Mouse (Mus musculus) kidney, embryonic 14.5 days (tissue): ENCODE measurements around the gene Gzma. TPM values are rescaled to one million over a fixed set of nuclear protein-coding genes. Genes with fewer than 3 reads are reported as not detected.

ENCODE experiments used
- ATAC-seq: fragments of 200-750 bp; cut with Nextera tagmentation; 2 replicates; pipeline ENCODE4 v1.8.0; 2017; ENCODE audit warnings: moderate number of reproducible peaks, mild to moderate bottlenecking, moderate TSS enrichment, moderate library complexity; ENCODE audit not compliant: low FRiP score, low TSS enrichment
- H3K27ac ChIP-seq: fragments of 300-500 bp; sonication (generic); 2 replicates; pipeline ENCODE4 v1.5.1; 2014; ENCODE audit warnings: low read depth, mild to moderate bottlenecking, low read length, moderate library complexity, mixed read lengths
- H3K27me3 ChIP-seq: fragments of 300-500 bp; sonication (generic); 2 replicates; pipeline ENCODE4 v1.6.1; 2014; ENCODE audit warnings: mild to moderate bottlenecking, low read length; ENCODE audit not compliant: control insufficient read depth, insufficient read depth
- H3K36me3 ChIP-seq: fragments of 300-500 bp; sonication (generic); 2 replicates; pipeline ENCODE4 v1.6.1; 2014; ENCODE audit warnings: low read length, mixed read lengths; ENCODE audit not compliant: control insufficient read depth, insufficient read depth
- H3K4me1 ChIP-seq: fragments of 300-500 bp; sonication (generic); 2 replicates; pipeline ENCODE4 v1.6.1; 2014; ENCODE audit warnings: low read length, mixed read lengths; ENCODE audit not compliant: control insufficient read depth, insufficient read depth
- H3K4me2 ChIP-seq: fragments of 300-500 bp; sonication (generic); replicated peaks from 2 replicates; pipeline ENCODE4 v1.6.1; 2014; ENCODE audit warnings: low read depth, mild to moderate bottlenecking, low read length
- H3K4me3 ChIP-seq: fragments of 300-500 bp; sonication (generic); 2 replicates; pipeline ENCODE4 v1.5.1; 2014; ENCODE audit warnings: mild to moderate bottlenecking, low read length
- H3K9ac ChIP-seq: fragments of 300-500 bp; sonication (generic); 2 replicates; pipeline ENCODE4 v1.6.1; 2014; ENCODE audit warnings: low read depth, mild to moderate bottlenecking, low read length, moderate library complexity
- H3K9me3 ChIP-seq: fragments of 300-500 bp; sonication (generic); 2 replicates; pipeline ENCODE4 v1.6.1; 2016; ENCODE audit warnings: low read length; ENCODE audit not compliant: control insufficient read depth
- WGBS: fragments of 180-500 bp; shearing (Covaris S2); extraction: QIAGEN DNeasy Blood & Tissue Kit; methylation state at CpG from one replicate; pipeline ENCODE4 v1.1.7; 2014; 5-methylcytosine and 5-hydroxymethylcytosine counted together
- polyA plus RNA-seq: library from polyadenylated mRNA; unstranded; fragments of >200 nt; fragmentation: Nextera tagmentation; extraction: Ambion mirVana; gene quantifications from 2 replicates; pipeline ENCODE4 v1.2.1, GENCODE M21; 2014

The Gzma gene
- not detected in 2 replicates for polyA plus RNA-seq

DNA sequence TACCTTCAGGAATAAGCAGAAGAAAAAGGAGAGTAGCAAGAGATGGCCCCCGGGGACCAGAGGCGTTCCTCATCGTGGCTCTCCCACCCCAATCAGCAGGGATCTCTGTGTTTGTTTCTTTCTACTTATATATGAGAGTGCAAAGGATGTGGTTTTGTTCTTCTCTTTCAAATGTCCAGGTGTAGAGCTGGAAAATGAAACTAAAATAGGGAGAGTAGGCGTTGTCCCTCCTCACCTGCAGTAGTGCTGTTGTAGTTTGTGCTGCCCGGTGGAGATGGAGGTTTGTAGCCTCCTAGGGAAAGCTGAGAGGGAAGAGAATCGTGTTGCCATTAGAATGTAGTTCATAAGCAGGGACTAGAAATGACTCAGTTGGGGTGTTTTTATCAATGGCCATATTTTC is at the start of gene Gzma:
Gene Gzma (minus strand): TSS at position 103 of the 400 bp plus-strand sequence.
- no peak within 1 kb of the TSS for H3K27ac ChIP-seq
- no peak within 1 kb of the TSS for H3K9ac ChIP-seq
- H3K4me1 ChIP-seq: no peaks in the 10 kb centered on the region
- no peak within 1 kb of the TSS for H3K4me2 ChIP-seq
- no peaks in the 10 kb centered on the region for H3K9me3 ChIP-seq
- H3K4me3 ChIP-seq: no peak within 1 kb of the TSS
- H3K27me3 ChIP-seq: no peaks in the 10 kb centered on the region
- 90% methylated on average over 6 of the region's 6 CpGs for WGBS
- H3K36me3 ChIP-seq: no peaks in the 10 kb centered on the region
- ATAC-seq: no peak

DNA sequence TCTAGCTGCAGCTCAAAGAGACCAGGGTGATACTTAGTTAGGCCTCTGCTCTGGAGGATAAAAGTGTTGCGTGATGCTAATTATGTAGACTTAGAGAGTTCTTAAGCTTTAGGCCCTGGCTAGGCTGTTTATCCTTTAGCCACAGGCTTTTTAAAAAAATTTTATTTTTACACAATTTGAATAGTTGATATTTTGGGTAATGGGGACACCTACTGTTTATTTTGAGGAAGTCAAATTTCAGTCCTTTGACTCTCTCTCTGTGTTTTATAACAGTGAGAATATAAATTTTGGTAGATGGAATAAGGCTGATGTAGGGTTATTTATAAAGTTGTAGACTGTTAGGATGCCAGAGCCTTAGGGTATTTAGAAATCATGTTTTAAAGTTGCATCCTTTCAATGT is 38.8 kb upstream of the Gzma start:
- no peaks in the 10 kb centered on the region for H3K36me3 ChIP-seq
- no peak overlapping the region for H3K4me3 ChIP-seq
- no peak for ATAC-seq
- 87% methylated on average over 1 of the region's 1 CpGs for WGBS
- H3K4me1 ChIP-seq: no peaks in the 10 kb centered on the region
- H3K27me3 ChIP-seq: no peaks in the 10 kb centered on the region
- no peak overlapping the region for H3K9ac ChIP-seq
- H3K9me3 ChIP-seq: no peaks in the 10 kb centered on the region
- H3K27ac ChIP-seq: no peak overlapping the region
- H3K4me2 ChIP-seq: no peak overlapping the region

DNA sequence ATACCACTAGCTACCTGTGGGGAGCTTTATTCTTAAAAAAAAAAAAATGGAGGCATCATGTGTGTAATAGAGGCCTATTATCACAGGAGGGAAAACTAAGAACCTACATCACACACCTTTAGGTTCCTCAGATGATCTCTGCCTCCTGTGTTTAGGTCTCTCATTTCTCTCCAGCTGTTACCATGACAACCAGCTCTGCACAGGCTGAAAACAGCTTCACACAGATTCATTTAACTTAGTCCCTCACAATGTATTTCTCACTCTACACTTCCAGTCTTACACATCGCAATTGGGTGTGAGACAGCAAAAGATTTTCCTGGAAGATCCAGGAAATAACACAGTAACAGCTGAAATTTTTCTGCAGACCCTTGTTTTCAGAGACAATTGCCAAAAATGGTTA is 29.2 kb upstream of the Gzma start:
- Histone ChIP-seq H3K4me2 (no peak overlapping the region), H3K9me3 (no peaks in the 10 kb centered on the region), H3K27me3 (no peaks in the 10 kb centered on the region), H3K9ac (no peak overlapping the region), H3K36me3 (no peaks in the 10 kb centered on the region), H3K27ac (no peak overlapping the region), H3K4me1 (no peaks in the 10 kb centered on the region), H3K4me3 (no peak overlapping the region)
- WGBS: 95% methylated on average over 1 of the region's 1 CpGs
- no peak for ATAC-seq

DNA sequence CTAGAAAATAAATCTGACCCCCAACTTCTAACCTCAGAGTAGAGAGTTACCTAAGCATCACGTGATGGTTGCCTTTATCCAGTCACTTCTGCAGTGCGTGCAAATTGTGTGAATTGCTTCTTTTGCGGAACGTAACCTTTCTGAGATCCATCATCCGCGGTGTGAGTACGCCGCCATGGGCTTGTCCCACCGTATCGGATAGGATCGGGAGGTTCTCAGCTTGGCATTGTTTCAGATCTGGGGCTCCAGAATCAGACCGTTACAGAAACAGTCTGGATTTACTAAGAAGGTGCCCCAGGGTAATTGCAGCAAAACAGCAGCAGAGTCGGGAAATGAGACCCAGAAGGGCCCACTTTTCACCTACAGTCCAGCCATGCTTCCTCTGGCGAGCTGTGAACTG is 20.5 kb upstream of the Gzma start:
- Histone ChIP-seq H3K4me2 (no peak overlapping the region), H3K4me1 (no peaks in the 10 kb centered on the region), H3K27me3 (no peaks in the 10 kb centered on the region), H3K9ac (no peak overlapping the region), H3K36me3 (no peaks in the 10 kb centered on the region), H3K4me3 (no peak overlapping the region), H3K9me3 (no peaks in the 10 kb centered on the region), H3K27ac (no peak overlapping the region)
- 90% methylated on average over 14 of the region's 14 CpGs for WGBS
- no peak for ATAC-seq

DNA sequence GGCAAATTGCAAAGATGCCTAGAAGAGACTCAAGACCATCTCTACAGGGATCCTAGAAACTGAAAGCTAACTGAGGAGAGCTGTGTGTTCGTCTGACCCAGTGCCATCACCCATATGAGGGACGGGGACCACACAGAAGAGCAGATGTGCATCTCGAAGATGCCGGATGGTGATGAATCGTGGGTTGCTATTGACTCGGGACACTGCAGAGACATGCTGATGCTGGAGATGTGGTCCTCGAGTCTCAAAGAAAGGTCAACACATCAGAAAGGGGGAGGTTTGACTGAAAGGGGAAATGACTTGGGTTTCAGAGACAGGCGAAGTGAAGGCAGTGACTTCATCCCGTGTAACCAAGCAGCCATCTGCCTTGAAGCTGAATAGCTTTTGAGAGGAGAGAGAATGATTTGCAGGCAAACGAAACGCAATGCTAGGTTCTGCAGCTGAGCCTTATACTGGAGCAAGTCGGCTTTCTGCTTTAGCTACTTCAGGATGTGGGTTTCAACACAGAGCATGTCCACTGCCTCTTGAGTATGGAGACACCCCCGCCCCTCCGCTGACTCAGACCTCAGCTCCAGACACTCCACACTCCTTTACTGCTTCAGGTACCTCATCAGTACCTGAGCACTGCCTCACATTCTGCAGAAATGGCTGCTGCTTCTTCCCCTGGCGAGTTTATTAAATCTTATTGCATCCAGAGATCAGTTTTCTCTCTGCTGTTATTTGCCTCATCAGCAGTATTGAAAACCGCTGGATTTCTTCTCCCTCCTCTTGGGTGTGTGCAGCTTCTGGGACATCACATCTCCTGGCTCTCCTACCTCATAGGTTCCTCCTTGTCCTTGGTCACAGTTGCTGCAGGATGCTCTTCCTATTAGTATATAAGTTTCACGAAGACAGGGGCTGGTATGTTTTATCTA is 19.8 kb upstream of the Gzma start:
- Histone ChIP-seq H3K27ac (no peak overlapping the region), H3K4me3 (no peak overlapping the region), H3K27me3 (no peaks in the 10 kb centered on the region), H3K9me3 (no peaks in the 10 kb centered on the region), H3K4me2 (no peak overlapping the region), H3K9ac (no peak overlapping the region), H3K36me3 (no peaks in the 10 kb centered on the region), H3K4me1 (no peaks in the 10 kb centered on the region)
- no peak for ATAC-seq
- WGBS: 87% methylated on average over 17 of the region's 17 CpGs

DNA sequence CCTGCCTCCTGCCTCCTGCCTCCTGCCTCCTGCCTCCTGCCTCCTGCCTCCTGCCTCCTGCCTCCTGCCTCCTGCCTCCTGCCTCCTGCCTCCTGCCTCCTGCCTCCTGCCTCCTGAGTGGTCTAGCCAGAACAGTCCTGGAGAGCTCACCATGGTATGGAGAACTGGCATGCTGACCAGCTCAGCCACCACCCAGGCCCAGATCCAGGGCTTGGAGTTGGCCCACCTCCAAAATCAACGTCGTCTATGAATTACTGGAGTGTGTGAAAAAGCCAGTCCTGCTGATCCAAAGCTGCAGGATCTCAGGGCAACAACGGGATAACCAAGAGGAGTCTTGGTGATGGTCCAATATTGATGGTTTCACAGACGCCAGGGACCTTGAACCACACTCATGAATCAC is 18.2 kb upstream of the Gzma start:
- Histone ChIP-seq H3K9me3 (no peaks in the 10 kb centered on the region), H3K27ac (no peak overlapping the region), H3K27me3 (no peaks in the 10 kb centered on the region), H3K36me3 (no peaks in the 10 kb centered on the region), H3K4me2 (no peak overlapping the region), H3K9ac (no peak overlapping the region), H3K4me3 (no peak overlapping the region), H3K4me1 (no peaks in the 10 kb centered on the region)
- 68% methylated on average over 4 of the region's 4 CpGs for WGBS
- ATAC-seq: no peak

DNA sequence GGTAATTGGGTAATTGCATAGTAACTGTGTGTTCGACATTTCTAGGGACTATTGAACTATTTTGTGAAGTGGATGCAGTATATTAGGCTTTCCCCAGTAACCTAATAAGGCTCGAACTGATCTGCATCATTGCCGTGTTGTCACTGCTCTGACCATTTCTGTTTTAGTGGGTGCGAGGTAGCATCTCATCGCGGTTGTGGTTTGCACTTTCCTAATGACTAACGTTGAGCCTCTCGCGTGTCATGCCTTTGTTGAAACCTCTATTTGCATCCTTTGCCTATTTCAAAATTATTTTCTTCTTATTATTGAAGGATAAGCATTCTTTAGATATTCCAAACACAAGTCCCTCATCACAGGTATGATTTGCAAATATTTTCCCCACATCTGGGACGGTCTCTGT is 4.0 kb upstream of the Gzma start:
- no peak overlapping the region for H3K4me2 ChIP-seq
- no peaks in the 10 kb centered on the region for H3K36me3 ChIP-seq
- 91% methylated on average over 10 of the region's 10 CpGs for WGBS
- no peak for ATAC-seq
- H3K9ac ChIP-seq: no peak overlapping the region
- H3K4me1 ChIP-seq: no peaks in the 10 kb centered on the region
- H3K27me3 ChIP-seq: no peaks in the 10 kb centered on the region
- no peaks in the 10 kb centered on the region for H3K9me3 ChIP-seq
- H3K27ac ChIP-seq: no peak overlapping the region
- H3K4me3 ChIP-seq: no peak overlapping the region

DNA sequence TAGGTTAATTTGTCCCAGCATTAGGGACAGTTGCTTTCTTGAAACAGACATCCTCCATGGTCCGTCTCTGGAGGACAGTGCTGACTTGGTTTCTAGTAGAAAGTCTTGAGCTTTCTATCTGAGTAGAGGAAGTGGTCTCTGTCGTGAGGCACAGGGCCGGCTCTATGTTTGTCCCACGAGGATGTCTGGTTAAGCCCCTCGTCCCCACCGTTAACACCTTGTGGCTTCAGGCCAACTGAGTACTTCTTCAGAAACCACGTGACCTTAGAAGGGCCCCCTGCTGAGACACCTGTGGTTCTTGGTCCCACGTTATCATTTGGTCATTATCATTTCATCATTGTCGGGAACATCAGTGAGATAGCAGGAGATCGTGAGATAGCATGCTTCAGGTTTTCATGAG is 1.0 kb upstream of the Gzma start:
- ATAC-seq: no peak
- Histone ChIP-seq H3K9ac (no peak overlapping the region), H3K36me3 (no peaks in the 10 kb centered on the region), H3K4me2 (no peak overlapping the region), H3K27ac (no peak overlapping the region), H3K9me3 (no peaks in the 10 kb centered on the region), H3K4me3 (no peak overlapping the region), H3K4me1 (no peaks in the 10 kb centered on the region), H3K27me3 (no peaks in the 10 kb centered on the region)
- 79% methylated on average over 10 of the region's 10 CpGs for WGBS

DNA sequence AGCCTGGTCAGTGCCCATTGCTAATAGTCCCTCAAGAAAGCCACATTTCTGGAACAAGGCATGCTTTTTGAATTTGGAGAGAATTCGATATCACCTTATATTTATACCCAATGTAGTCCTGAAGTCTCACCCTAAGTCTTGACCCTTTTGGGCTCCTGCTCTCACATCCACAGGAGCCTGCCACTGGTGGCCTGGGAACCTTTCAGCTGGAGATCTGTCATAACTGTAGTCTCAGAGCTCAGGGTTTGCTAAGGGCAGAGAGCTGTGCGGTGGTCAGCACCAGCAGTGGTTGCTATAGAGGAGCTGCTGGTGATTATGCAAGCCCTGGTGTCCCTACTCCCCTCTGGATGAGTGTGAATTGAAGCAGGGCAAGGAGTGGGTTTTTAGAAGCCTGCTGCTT is 2.4 kb downstream of the Gzma start:
- H3K4me3 ChIP-seq: no peak overlapping the region
- H3K4me2 ChIP-seq: no peak overlapping the region
- no peaks in the 10 kb centered on the region for H3K27me3 ChIP-seq
- 86% methylated on average over 2 of the region's 2 CpGs for WGBS
- H3K9ac ChIP-seq: no peak overlapping the region
- no peak for ATAC-seq
- no peaks in the 10 kb centered on the region for H3K4me1 ChIP-seq
- no peaks in the 10 kb centered on the region for H3K36me3 ChIP-seq
- H3K9me3 ChIP-seq: no peaks in the 10 kb centered on the region
- H3K27ac ChIP-seq: no peak overlapping the region
